Mouse (Mus musculus) right cerebral cortex, adult 18-20 months (tissue): ENCODE data around the gene Olfr527.

Experiments used
- DNase-seq: peaks from one replicate; pipeline ENCODE4 v3.0.0; 2022; ENCODE audit warnings: mixed read lengths

Gene Olfr527

DNA sequence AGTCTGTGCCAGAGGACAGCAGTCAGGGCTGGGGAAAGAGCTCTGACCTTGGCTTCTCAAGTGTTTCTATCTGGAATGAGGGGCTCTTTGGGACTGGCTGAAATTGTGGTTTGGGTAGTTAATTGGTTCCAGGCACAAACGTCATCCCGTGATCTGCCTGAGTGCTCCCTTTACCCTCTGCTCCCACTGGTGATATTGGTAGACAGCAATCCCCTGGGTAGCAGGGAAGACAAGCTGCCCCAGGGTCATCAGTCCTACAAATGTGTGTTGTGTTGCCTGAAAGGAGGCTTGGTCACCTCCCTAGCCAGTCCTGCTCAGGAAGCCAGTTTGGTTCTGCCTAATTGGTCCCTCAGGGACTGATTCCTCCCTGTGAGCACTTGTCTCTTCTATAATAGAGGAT is at the start of gene Olfr527:
TSS of gene Olfr527 (plus strand) at position 301 of the 400 bp plus-strand sequence.
- DNase-seq: no peak

DNA sequence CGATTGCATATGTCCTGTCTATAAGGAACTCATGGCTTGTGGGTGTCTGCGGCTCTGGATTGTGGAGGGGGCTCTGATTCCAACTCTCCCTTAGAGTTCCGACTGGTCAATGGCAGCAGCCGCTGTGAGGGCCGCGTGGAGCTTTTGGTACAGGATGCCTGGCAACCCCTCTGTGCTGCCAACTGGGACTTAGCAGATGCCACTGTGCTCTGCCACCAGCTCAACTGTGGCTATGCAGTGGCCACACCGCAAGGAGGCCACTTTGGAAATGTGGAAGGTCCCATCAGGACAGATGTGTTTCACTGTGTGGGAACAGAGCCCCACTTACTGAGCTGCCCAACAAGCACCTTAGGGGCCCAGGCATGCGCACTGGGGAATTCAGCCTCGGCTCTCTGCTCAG is 38.1 kb upstream of the Olfr527 start:
- no peak for DNase-seq

DNA sequence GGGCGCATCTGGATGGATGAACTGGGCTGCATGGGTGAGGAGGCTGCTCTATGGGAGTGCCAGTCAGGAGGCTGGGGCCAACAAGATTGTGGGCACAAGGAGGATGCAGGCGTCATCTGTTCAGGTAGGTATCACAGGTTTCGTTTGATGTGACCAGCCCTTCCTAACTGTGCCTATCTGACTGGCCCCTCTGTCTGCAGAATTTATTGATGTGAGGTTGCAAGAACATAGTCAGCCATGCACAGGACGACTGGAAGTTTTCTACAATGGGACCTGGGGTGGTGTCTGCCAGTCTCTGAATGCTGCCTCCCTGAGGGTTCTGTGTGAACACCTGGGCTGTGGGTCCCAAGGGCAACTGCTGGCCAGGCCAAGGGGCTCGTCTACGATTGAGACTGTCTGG is 36.9 kb upstream of the Olfr527 start:
- DNase-seq: no peak

DNA sequence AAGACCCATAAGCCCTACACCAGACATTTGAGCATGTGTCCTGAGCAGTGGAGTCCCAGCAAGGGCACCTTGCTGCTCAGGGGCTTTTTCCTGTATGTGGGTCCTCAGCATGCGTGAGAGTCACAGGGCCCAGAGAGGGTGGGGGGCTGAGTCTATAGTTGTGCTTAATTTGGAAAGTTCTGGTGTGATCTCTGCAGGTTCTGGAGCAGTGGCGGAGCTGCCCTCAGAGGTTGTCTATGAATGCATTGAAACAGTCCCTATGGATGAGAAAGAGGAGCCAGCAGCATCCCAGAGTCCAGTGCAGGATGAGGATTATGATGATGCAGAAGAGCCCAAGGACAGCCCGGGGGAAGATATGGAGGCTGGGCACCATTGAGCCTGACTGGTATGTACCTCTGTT is 34.4 kb upstream of the Olfr527 start:
- no peak for DNase-seq

DNA sequence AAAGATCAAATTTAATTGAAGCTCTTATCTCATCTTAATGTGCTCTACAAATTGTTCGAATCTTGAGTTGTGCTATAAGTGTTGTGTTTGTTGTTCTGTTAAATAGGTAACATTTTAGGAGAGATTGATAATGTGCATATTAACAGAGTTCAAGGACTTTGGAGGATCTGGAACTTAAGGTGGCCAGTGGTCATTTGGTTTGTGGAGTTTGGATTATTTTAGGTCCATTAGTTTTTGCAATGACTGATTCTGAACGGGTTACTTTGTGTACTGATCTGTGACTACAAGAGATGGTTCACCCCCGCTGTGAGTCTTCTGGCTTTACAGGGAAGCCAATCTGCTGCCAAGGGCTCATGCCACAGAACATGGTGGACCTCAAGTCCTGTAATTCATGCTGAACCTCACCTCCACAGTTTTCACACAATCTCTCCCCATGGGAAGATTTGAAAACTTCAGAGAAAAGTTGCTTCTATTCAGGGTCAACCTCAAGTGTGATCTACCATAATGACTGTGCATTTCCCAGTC is 13.9 kb upstream of the Olfr527 start:
- DNase-seq: no peak

DNA sequence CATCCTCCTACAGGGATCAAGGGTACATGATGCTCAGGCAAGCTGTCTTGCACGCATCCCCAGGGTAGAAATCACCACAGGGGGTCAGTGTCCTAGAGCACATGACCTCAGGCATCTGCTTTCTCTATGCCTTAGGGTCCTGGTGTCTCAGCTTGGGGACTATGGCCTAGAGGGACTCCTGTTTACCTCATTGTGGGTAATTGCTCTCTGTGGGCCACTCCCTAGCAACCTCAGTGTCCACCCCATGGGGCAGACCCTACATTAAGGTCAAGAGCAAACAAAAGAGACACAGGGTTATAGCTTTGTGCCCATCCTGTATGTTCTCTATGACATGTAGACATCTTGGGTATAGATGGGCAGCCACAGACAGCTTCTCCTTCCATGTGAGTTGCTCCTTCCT is 13.3 kb upstream of the Olfr527 start, which contains the start of gene Olfr525:
TSS of gene Olfr525 (plus strand) at position 301 of the 400 bp plus-strand sequence.
- DNase-seq: no peak

DNA sequence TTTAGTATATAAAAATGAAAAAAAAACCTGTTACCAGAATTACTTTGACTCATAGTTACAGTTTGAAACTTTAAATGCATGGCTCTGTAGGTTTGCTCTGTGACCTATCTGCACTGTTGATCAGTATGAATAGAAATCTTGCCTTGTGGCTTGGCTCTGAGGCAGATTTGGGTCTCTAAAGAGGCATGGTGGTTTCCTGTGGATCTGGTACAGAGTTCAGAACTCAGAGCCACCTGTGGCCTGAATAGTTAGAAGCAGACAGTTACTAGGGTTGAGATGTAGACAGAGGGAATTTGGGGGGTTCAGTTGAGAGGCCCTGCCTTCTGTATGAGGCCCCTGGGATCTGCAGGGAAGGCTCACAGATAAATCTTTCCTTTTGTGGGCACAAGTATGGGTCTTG is 12.7 kb upstream of the Olfr527 start:
- no peak for DNase-seq

DNA sequence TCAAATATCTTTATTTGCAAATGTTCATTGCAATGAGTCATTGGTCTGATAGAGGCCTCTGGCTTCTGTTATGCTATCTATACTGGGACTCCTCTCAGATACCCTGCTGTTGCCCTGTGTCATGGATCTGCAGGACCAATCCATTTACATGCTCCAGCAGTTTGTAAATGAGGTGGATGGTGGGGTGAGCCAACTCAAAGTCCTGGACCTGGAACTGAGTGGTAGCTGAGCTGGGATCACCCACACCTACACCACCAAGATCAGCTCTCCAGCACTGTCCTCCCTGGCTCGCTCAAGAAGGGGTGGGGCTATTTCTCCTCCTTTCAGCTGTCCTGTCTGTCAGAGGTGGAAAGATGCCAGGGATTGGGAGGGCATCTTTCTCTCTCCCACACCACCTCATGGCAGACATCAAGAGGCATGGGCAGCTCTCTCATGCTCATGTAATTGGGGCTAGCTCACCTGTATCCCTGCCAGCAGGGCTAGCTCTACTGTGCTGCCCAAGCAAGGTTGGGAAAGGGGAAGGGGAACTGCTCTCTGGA is 4.0 kb upstream of the Olfr527 start:
- DNase-seq: no peak

DNA sequence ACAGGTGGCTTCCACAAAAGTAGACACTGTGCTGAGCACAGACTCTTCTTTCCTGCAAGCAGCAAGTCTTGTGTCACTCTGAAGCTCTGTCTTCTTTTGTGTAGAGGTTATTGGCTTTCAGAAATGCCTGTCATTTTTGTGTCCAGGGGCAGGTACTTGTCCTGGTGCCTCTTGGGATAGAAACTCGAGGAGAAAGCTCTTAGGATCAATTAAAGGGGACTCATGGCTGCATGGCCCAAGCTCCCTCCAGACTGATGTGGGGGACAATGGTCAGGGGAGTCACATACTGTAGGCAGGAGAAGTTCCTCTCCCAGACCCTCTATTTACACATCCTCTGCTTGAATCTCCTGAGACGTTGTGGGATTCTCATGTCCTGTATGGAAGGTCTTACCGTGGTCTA is 27.8 kb downstream of the Olfr527 start, which contains the start of gene Olfr60:
TSS of gene Olfr60 (minus strand) at position 101 of the 400 bp plus-strand sequence.
- DNase-seq: no peak

DNA sequence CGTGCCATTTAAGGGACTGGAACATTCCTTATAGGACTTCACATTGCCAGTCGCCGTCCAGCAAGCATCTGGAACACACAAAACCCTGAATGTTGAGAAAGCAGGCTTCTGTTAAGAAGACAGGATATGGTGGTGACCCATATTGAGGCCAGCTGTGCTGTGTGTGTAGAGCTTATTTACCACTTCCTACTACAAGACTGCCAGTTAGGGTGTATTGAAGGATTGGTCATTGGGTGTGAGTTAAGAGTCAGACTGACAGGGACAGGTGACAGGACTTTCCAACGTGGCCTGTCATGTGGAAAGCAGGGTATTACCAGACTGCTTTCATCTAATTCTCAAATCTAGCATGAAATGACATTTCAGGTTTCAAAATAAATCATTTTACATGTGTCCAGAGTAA is 40.5 kb downstream of the Olfr527 start:
- DNase-seq: no peak

DNA sequence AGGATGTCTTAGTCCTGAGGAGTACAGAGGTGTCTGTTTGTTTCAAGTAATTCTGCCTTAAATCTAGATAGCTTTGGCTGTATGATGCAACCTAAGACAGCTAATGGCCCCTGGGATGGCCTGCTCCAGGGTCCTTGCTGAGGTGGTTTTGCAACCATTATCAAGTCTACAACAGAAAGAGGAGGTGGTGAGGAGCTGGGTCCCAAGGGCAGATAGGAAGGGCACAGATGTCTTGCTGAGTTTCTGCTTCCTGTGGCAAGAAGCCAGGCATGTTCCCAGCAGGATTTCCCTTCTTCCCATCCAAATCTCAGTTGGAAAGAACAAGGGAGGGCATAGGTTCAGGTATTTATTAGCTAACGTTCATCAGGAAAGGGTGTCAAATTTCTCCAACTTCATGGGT is 42.4 kb downstream of the Olfr527 start, which contains the start of gene Olfr530:
TSS of gene Olfr530 (minus strand) at position 101 of the 400 bp plus-strand sequence.
- DNase-seq: no peak

DNA sequence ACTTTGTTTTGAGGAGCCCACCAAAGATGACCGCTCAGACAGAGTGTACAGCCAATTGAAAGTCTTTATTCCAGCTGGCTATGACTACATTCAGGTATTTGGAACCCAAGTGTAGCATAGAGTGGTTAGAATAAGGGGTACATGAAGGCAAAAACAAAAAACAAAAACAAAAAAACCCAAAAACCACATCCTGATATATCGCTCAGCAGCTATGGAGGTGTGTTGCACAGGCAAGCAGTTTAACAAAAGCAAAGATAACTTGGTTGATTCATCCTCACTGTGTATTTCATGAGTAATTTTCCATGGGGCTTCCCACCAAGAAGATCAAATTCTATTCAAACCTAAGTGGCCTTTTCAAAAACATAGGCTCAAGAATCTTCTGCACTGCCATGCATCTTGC is 43.1 kb downstream of the Olfr527 start:
- DNase-seq: no peak
